Mouse (Mus musculus): Measurements from ENCODE around the gene Ngef.

Ngef gene

GRCm38 (mm10) chr1:87565760-87566159, 7.9 kb downstream of the Ngef start:
- no peak for DNase-seq (ENCODE audit: low read depth, low spot score)

GRCm38 (mm10) chr1:87562967-87563366, 10.7 kb downstream of the Ngef start:
- no peak for DNase-seq (ENCODE audit: low read depth, low spot score)

GRCm38 (mm10) chr1:87553586-87553985, 20.1 kb downstream of the Ngef start:
- no peak for DNase-seq (ENCODE audit: low read depth, low spot score)

GRCm38 (mm10) chr1:87551008-87551407, 22.7 kb downstream of the Ngef start:
- peak; percentile 66 for DNase-seq (ENCODE audit: low read depth, low spot score)

GRCm38 (mm10) chr1:87541614-87542013, 32.1 kb downstream of the Ngef start:
- DNase-seq (ENCODE audit: low read depth, low spot score), result peak; percentile 92

GRCm38 (mm10) chr1:87537008-87537407, 36.7 kb downstream of the Ngef start:
- DNase-seq (ENCODE audit: low read depth, low spot score), result no peak

- no peak for DNase-seq (ENCODE audit: low read depth, low spot score)
Observed at GRCm38 (mm10) chr1:87534118-87534517, 39.6 kb downstream of the Ngef start.

- no peak for DNase-seq (ENCODE audit: low read depth, low spot score)
Observed at GRCm38 (mm10) chr1:87532346-87532745, 41.3 kb downstream of the Ngef start.

GRCm38 (mm10) chr1:87527191-87527590, 46.5 kb downstream of the Ngef start:
- no peak for DNase-seq (ENCODE audit: low read depth, low spot score)

- peak; percentile 47 for DNase-seq (ENCODE audit: low read depth, low spot score)
Observed at GRCm38 (mm10) chr1:87525041-87525440, 48.6 kb downstream of the Ngef start.

- DNase-seq (ENCODE audit: low read depth, low spot score), result no peak
Observed at GRCm38 (mm10) chr1:87521523-87521922, 52.1 kb downstream of the Ngef start.

- DNase-seq (ENCODE audit: low read depth, low spot score), result no peak
Observed at GRCm38 (mm10) chr1:87520467-87520866, 53.2 kb downstream of the Ngef start.

- DNase-seq (ENCODE audit: low read depth, low spot score), result peak; percentile 16
Observed at GRCm38 (mm10) chr1:87510845-87511244, 62.8 kb downstream of the Ngef start.

- DNase-seq (ENCODE audit: low read depth, low spot score), result peak; percentile 53
Observed at GRCm38 (mm10) chr1:87510166-87510691, 63.4 kb downstream of the Ngef start.

GRCm38 (mm10) chr1:87509561-87510165, 64.0 kb downstream of the Ngef start, which contains the start of gene Neu2:
Gene Neu2 (plus strand): TSS chr1:87509889.
- peak; percentile 11 for DNase-seq (ENCODE audit: low read depth, low spot score)

GRCm38 (mm10) chr1:87508591-87509560, 64.8 kb downstream of the Ngef start:
- DNase-seq (ENCODE audit: low read depth, low spot score), result peak; percentile 17

GRCm38 (mm10) chr1:87507857-87508256, 65.8 kb downstream of the Ngef start:
- no peak for DNase-seq (ENCODE audit: low read depth, low spot score)

GRCm38 (mm10) chr1:87505524-87505923, 68.1 kb downstream of the Ngef start:
- DNase-seq (ENCODE audit: low read depth, low spot score), result no peak

GRCm38 (mm10) chr1:87493542-87493941, 80.1 kb downstream of the Ngef start:
- no peak for DNase-seq (ENCODE audit: low read depth, low spot score)

GRCm38 (mm10) chr1:87492285-87492684, 81.4 kb downstream of the Ngef start:
- DNase-seq (ENCODE audit: low read depth, low spot score), result no peak

GRCm38 (mm10) chr1:87486386-87486785, 87.3 kb downstream of the Ngef start:
- no peak for DNase-seq (ENCODE audit: low read depth, low spot score)

GRCm38 (mm10) chr1:87482546-87482945, 91.1 kb downstream of the Ngef start:
- DNase-seq (ENCODE audit: low read depth, low spot score), result no peak

Data from R1 (cell line).